Mouse (Mus musculus): ENCODE measurements around the gene Slco3a1.

Gene Slco3a1

GRCm38 (mm10) chr7:74528182-74528581 is 26.4 kb downstream of the Slco3a1 start:
- no peak for DNase-seq (ENCODE audit: low read depth)

GRCm38 (mm10) chr7:74527689-74528088 is 26.9 kb downstream of the Slco3a1 start:
- no peak for DNase-seq (ENCODE audit: low read depth)

- DNase-seq (ENCODE audit: low read depth) = no peak
Observed at GRCm38 (mm10) chr7:74526030-74526429, 28.6 kb downstream of the Slco3a1 start.

DNA sequence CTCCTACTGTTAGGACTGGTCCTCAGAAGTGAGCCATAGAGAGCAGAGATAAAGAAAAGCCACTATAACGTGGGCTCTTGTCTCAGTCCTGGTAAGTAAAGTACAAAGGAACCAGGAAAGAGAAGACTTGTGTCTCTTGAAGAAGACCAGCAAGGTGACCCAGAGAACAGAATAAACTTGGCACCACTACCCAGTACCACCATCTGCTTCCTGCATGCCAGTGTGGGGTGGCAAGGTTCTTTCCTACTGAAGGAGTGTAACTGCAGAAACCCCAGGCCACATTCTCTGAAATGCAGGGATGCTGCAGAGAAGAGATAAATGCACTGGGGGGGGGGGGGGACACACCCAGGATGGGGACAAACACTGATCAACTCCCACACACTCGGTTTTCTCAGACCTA is 29.0 kb downstream of the Slco3a1 start:
- DNase-seq (ENCODE audit: low read depth) = no peak

- no peak for DNase-seq (ENCODE audit: low read depth)
Observed at GRCm38 (mm10) chr7:74524188-74524971, 30.2 kb downstream of the Slco3a1 start.

DNA sequence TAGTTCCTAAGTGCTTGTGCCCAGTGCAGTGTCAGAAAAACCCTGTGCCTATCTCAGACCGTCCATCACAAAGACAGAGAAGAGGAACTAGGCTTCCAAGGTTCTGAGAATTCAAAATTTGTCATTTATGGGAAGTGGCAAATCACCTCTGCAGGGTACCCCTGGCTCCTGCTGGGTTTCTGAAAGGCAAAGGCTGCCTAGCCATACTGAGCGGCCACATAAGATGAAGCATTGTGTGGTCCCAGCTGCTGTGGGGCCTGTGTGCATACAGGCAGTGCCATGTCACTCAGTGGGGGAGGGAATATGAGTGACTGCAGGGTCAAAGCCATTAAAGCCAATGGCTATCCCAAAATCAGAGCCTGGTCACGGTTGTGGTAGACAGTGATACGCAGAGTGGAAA is 31.5 kb downstream of the Slco3a1 start:
- DNase-seq (ENCODE audit: low read depth) = no peak

- no peak for DNase-seq (ENCODE audit: low read depth)
Observed at GRCm38 (mm10) chr7:74522260-74522659, 32.3 kb downstream of the Slco3a1 start.

- no peak for DNase-seq (ENCODE audit: low read depth)
Observed at GRCm38 (mm10) chr7:74519386-74519785, 35.2 kb downstream of the Slco3a1 start.

- no peak for DNase-seq (ENCODE audit: low read depth)
Observed at GRCm38 (mm10) chr7:74518776-74519175, 35.8 kb downstream of the Slco3a1 start.

GRCm38 (mm10) chr7:74518255-74518654 is 36.3 kb downstream of the Slco3a1 start:
- no peak for DNase-seq (ENCODE audit: low read depth)

DNA sequence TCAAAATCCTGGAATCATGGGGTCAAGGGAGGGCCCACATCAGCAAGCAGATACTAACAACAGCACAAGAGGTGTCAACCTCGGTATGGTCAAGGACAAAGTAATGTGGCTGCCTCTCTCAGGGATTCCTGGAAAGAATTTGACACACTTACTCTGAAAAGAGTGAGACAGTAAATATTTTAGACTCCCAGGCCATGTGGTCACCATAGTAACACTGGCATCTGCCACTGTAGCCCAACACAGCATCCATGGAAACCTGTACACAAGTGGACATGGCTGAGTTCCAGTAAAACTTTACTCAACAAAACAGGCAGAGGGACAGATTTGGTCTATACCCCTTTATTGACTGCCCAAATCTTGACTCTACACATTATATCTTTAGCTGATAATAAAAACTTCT is 43.9 kb downstream of the Slco3a1 start:
- DNase-seq (ENCODE audit: low read depth) = peak; percentile 40

GRCm38 (mm10) chr7:74508205-74508604 is 46.4 kb downstream of the Slco3a1 start:
- no peak for DNase-seq (ENCODE audit: low read depth)

- no peak for DNase-seq (ENCODE audit: low read depth)
Observed at GRCm38 (mm10) chr7:74506856-74507255, 47.7 kb downstream of the Slco3a1 start.

DNA sequence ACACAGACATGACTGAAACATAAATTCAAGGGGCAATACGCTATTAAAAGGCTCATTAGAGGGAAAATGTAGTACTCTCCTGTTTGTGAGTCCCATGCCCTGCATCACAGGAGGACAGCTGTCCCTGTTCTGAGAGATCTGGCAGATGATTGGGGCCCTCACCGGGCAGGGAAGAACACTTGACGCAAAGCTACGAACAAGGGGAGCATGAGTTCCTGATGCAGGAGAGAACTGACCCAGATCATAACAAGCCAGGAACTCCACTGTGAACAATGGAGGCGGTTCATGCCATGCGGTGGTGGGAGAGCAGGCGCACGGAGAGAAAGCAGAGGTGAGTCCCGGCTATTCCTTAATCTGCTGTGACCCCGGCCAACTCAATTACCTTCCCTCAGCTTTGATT is 48.9 kb downstream of the Slco3a1 start:
- DNase-seq (ENCODE audit: low read depth) = no peak

DNA sequence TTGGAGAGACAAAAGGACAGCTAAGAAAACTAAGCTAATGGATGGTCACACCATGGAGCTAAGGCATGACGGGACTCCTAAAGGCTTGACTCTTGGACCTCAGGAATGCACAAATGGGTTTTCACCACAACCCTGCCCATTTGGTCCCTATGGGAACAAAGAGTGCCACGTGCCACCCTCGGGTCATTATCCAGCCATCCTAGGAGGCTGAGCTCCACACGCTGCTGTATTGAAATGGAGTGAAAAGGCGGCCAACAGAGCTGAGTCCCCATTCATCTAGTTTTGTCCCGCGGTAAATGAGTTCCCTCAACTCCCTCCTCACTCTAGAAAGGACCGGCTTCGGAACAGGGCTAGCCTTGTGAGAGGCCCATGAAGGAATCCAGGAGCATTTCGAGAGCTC is 53.4 kb downstream of the Slco3a1 start:
- no peak for DNase-seq (ENCODE audit: low read depth)

DNA sequence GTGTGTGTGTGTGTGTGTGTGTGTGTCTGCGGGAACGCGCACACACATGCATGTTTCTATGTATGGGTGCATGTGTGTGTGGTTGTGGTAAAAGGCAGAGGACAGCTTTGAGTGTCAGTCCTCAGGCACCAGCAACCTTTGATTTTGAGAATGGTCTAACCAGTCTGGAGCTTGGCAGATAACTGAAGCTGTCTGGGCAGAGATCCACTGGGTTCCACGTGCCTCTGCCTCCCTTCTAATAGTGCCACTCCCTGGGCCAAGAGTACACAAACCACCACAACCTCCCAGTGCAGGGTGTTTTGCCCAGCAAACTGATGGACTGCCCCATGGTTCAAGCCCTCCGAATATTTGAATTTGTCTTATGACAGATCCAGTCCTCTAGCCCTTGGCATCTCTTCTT is 55.1 kb downstream of the Slco3a1 start:
- no peak for DNase-seq (ENCODE audit: low read depth)

DNA sequence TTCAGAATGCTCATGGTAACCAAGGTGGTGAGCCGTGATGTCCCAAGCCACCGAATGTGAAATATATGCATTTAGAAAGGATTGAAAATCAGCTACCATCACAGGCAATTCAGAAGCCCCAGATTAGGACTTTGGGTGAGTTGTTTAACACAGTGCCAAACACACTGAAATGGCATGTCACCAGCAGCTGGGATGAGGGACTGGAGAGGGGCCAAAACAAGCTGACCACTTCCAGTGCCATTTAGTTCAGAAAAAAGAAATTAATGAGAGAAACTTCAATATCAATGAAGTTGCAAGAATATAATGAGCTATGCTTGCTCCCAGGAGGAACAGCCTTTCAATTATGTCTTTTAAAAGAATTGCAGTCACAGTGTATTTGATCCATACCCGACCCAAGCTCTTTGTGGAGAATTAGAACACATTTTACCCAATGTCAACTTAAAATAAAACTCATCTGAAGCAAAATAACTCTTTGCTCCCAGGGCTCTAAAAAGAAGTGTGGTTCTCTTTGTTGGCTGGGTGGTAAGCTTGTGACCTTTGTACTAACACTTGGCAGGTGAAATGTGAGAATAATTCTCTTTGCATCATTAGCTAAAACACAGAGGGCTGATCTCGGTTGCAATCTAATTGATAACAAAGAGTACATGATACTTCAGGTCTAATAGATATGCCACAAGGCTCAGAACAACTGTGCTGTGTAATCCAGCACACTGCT is 56.2 kb downstream of the Slco3a1 start:
- no peak for DNase-seq (ENCODE audit: low read depth)

DNA sequence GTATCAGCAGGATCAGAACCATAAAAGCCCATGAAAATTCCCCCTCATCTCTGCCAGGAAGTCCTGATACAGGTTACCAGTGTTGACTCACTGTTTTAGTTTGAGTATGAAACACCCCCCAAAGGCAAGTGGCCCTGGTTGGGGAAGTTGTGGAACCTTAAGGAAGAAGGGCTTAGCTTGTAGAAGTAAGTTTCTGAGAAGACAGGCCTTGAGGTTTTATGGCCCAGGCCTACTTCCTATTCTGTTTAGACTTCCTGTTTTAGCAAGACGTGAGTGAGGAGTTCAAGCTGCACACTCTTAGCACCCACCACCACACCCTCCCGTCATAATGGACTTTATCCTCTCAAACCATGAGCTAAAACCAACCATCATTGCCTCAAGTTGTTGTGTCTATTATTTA is 57.4 kb downstream of the Slco3a1 start:
- DNase-seq (ENCODE audit: low read depth) = no peak

GRCm38 (mm10) chr7:74495451-74495850 is 59.1 kb downstream of the Slco3a1 start:
- no peak for DNase-seq (ENCODE audit: low read depth)

GRCm38 (mm10) chr7:74493775-74494174 is 60.8 kb downstream of the Slco3a1 start:
- no peak for DNase-seq (ENCODE audit: low read depth)

DNA sequence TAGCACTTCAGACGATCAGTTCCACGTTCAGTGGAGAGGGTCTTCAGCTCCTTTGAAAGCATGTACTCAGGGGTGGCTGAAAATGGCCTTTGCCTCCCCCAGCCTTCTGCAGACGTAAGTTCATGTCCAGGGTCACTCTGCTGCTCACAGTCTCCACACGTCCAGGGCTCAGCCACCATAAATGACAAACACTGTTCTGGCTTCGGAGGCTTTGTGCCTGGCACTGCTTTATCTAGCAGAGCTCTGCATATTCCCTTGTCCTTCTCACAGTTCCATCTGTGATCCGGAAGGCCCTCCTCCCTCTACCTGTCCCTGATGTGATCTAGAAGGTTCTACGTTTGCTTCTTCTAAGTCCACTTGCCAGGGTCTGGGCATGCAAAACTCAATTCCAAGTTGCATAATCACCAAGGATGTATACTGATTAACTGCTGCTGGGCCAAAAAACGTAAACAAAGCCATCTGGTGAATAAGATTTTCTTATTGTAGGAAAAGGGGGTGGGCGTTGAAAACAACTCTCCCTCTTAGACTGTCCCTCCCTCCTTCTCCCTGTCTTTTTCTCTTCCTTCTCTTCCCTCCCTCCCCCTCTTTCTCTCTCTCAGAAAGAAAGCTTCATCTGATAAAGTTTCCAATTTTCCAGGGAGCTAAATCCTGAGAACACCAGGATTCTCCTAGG is 62.8 kb downstream of the Slco3a1 start:
- no peak for DNase-seq (ENCODE audit: low read depth)

GRCm38 (mm10) chr7:74488141-74488540 is 66.4 kb downstream of the Slco3a1 start:
- DNase-seq (ENCODE audit: low read depth) = no peak

- no peak for DNase-seq (ENCODE audit: low read depth)
Observed at GRCm38 (mm10) chr7:74487727-74488126, 66.9 kb downstream of the Slco3a1 start.

Data from fibroblast of lung, adult 2 months (primary cell).